Mouse (Mus musculus): ENCODE measurements at regions not wholly inside any gene's neighbourhood (a gene's known extent, or its start where the extent isn't known, plus 50 kb on each side); places are given as distances from the start of the nearest gene placed in this dataset.

GRCm38 (mm10) chr6:117534991-117535390 lies 306.0 kb upstream of the Zfp637 start:
- Histone ChIP-seq H3K27ac (ENCODE audit: low read length) (no peak overlapping the region), H3K9ac (ENCODE audit: low read depth, low read length) (no peak overlapping the region), H3K4me2 (ENCODE audit: low read length) (no peak overlapping the region), H3K9me3 (replicated peaks; ENCODE audit: control insufficient read depth, low read length, poor library complexity, severe bottlenecking) (no peaks in the 10 kb centered on the region), H3K27me3 (ENCODE audit: control insufficient read depth, insufficient read depth, low read depth, low read length) (no peaks in the 10 kb centered on the region), H3K36me3 (ENCODE audit: control insufficient read depth, insufficient read depth, low read length) (no peaks in the 10 kb centered on the region), H3K4me1 (ENCODE audit: control insufficient read depth, insufficient read depth, low read length) (no peaks in the 10 kb centered on the region), H3K4me3 (ENCODE audit: low read depth, low read length) (no peak overlapping the region)
- ATAC-seq = no peak
- 79% methylated on average over 9 of the region's 9 CpGs for WGBS

- H3K9me3 ChIP-seq (replicated peaks; ENCODE audit: control insufficient read depth, low read length, poor library complexity, severe bottlenecking) = no peaks in the 10 kb centered on the region
- no peak for ATAC-seq
- H3K4me1 ChIP-seq (ENCODE audit: control insufficient read depth, insufficient read depth, low read length) = no peaks in the 10 kb centered on the region
- H3K9ac ChIP-seq (ENCODE audit: low read depth, low read length) = no peak overlapping the region
- no peaks in the 10 kb centered on the region for H3K27me3 ChIP-seq (ENCODE audit: control insufficient read depth, insufficient read depth, low read depth, low read length)
- no peaks in the 10 kb centered on the region for H3K36me3 ChIP-seq (ENCODE audit: control insufficient read depth, insufficient read depth, low read length)
- no peak overlapping the region for H3K4me3 ChIP-seq (ENCODE audit: low read depth, low read length)
- H3K27ac ChIP-seq (ENCODE audit: low read length) = no peak overlapping the region
- no peak overlapping the region for H3K4me2 ChIP-seq (ENCODE audit: low read length)
- 92% methylated on average over 4 of the region's 4 CpGs for WGBS
Observed at GRCm38 (mm10) chr6:117536084-117536483, 304.9 kb upstream of the Zfp637 start.

GRCm38 (mm10) chr6:117542431-117542830 lies 298.5 kb upstream of the Zfp637 start:
- Histone ChIP-seq H3K36me3 (ENCODE audit: control insufficient read depth, insufficient read depth, low read length) (no peaks in the 10 kb centered on the region), H3K9me3 (replicated peaks; ENCODE audit: control insufficient read depth, low read length, poor library complexity, severe bottlenecking) (no peaks in the 10 kb centered on the region), H3K9ac (ENCODE audit: low read depth, low read length) (no peak overlapping the region), H3K27me3 (ENCODE audit: control insufficient read depth, insufficient read depth, low read depth, low read length) (no peaks in the 10 kb centered on the region), H3K4me2 (ENCODE audit: low read length) (no peak overlapping the region), H3K4me3 (ENCODE audit: low read depth, low read length) (no peak overlapping the region), H3K4me1 (ENCODE audit: control insufficient read depth, insufficient read depth, low read length) (no peaks in the 10 kb centered on the region), H3K27ac (ENCODE audit: low read length) (no peak overlapping the region)
- no peak for ATAC-seq
- 78% methylated on average over 3 of the region's 3 CpGs for WGBS

- H3K9me3 ChIP-seq (replicated peaks; ENCODE audit: control insufficient read depth, low read length, poor library complexity, severe bottlenecking) = no peaks in the 10 kb centered on the region
- ATAC-seq = no peak
- no peaks in the 10 kb centered on the region for H3K36me3 ChIP-seq (ENCODE audit: control insufficient read depth, insufficient read depth, low read length)
- H3K9ac ChIP-seq (ENCODE audit: low read depth, low read length) = no peak overlapping the region
- WGBS = 87% methylated on average over 11 of the region's 11 CpGs
- no peak overlapping the region for H3K27ac ChIP-seq (ENCODE audit: low read length)
- H3K27me3 ChIP-seq (ENCODE audit: control insufficient read depth, insufficient read depth, low read depth, low read length) = no peaks in the 10 kb centered on the region
- H3K4me2 ChIP-seq (ENCODE audit: low read length) = no peak overlapping the region
- H3K4me1 ChIP-seq (ENCODE audit: control insufficient read depth, insufficient read depth, low read length) = no peaks in the 10 kb centered on the region
- H3K4me3 ChIP-seq (ENCODE audit: low read depth, low read length) = no peak overlapping the region
Observed at GRCm38 (mm10) chr6:117544276-117545196, 296.4 kb upstream of the Zfp637 start.

GRCm38 (mm10) chr6:117550930-117551329 lies 290.1 kb upstream of the Zfp637 start:
- no peaks in the 10 kb centered on the region for H3K27me3 ChIP-seq (ENCODE audit: control insufficient read depth, insufficient read depth, low read depth, low read length)
- H3K9me3 ChIP-seq (replicated peaks; ENCODE audit: control insufficient read depth, low read length, poor library complexity, severe bottlenecking) = no peaks in the 10 kb centered on the region
- H3K4me1 ChIP-seq (ENCODE audit: control insufficient read depth, insufficient read depth, low read length) = no peaks in the 10 kb centered on the region
- no peak overlapping the region for H3K4me3 ChIP-seq (ENCODE audit: low read depth, low read length)
- 92% methylated on average over 7 of the region's 7 CpGs for WGBS
- no peak overlapping the region for H3K27ac ChIP-seq (ENCODE audit: low read length)
- no peak overlapping the region for H3K4me2 ChIP-seq (ENCODE audit: low read length)
- no peaks in the 10 kb centered on the region for H3K36me3 ChIP-seq (ENCODE audit: control insufficient read depth, insufficient read depth, low read length)
- no peak overlapping the region for H3K9ac ChIP-seq (ENCODE audit: low read depth, low read length)
- no peak for ATAC-seq

GRCm38 (mm10) chr6:117552006-117552667 lies 288.8 kb upstream of the Zfp637 start:
- Histone ChIP-seq H3K4me3 (ENCODE audit: low read depth, low read length) (no peak overlapping the region), H3K36me3 (ENCODE audit: control insufficient read depth, insufficient read depth, low read length) (no peaks in the 10 kb centered on the region), H3K9ac (ENCODE audit: low read depth, low read length) (no peak overlapping the region), H3K9me3 (replicated peaks; ENCODE audit: control insufficient read depth, low read length, poor library complexity, severe bottlenecking) (no peaks in the 10 kb centered on the region), H3K4me2 (ENCODE audit: low read length) (no peak overlapping the region), H3K4me1 (ENCODE audit: control insufficient read depth, insufficient read depth, low read length) (no peaks in the 10 kb centered on the region), H3K27me3 (ENCODE audit: control insufficient read depth, insufficient read depth, low read depth, low read length) (no peaks in the 10 kb centered on the region), H3K27ac (ENCODE audit: low read length) (no peak overlapping the region)
- no peak for ATAC-seq
- 17% methylated on average over 6 of the region's 6 CpGs for WGBS

GRCm38 (mm10) chr6:117563159-117563558 lies 277.8 kb upstream of the Zfp637 start:
- no peak for ATAC-seq
- 86% methylated on average over 6 of the region's 6 CpGs for WGBS
- H3K27me3 ChIP-seq (ENCODE audit: control insufficient read depth, insufficient read depth, low read depth, low read length) = no peaks in the 10 kb centered on the region
- no peaks in the 10 kb centered on the region for H3K4me1 ChIP-seq (ENCODE audit: control insufficient read depth, insufficient read depth, low read length)
- H3K4me2 ChIP-seq (ENCODE audit: low read length) = no peak overlapping the region
- H3K27ac ChIP-seq (ENCODE audit: low read length) = no peak overlapping the region
- H3K4me3 ChIP-seq (ENCODE audit: low read depth, low read length) = no peak overlapping the region
- H3K36me3 ChIP-seq (ENCODE audit: control insufficient read depth, insufficient read depth, low read length) = no peaks in the 10 kb centered on the region
- H3K9ac ChIP-seq (ENCODE audit: low read depth, low read length) = no peak overlapping the region
- no peaks in the 10 kb centered on the region for H3K9me3 ChIP-seq (replicated peaks; ENCODE audit: control insufficient read depth, low read length, poor library complexity, severe bottlenecking)

GRCm38 (mm10) chr6:117563704-117564103 lies 277.3 kb upstream of the Zfp637 start:
- H3K4me2 ChIP-seq (ENCODE audit: low read length) = no peak overlapping the region
- no peaks in the 10 kb centered on the region for H3K36me3 ChIP-seq (ENCODE audit: control insufficient read depth, insufficient read depth, low read length)
- H3K27me3 ChIP-seq (ENCODE audit: control insufficient read depth, insufficient read depth, low read depth, low read length) = no peaks in the 10 kb centered on the region
- H3K4me1 ChIP-seq (ENCODE audit: control insufficient read depth, insufficient read depth, low read length) = no peaks in the 10 kb centered on the region
- H3K27ac ChIP-seq (ENCODE audit: low read length) = no peak overlapping the region
- H3K4me3 ChIP-seq (ENCODE audit: low read depth, low read length) = no peak overlapping the region
- ATAC-seq = no peak
- WGBS = 81% methylated on average over 1 of the region's 1 CpGs
- H3K9me3 ChIP-seq (replicated peaks; ENCODE audit: control insufficient read depth, low read length, poor library complexity, severe bottlenecking) = no peaks in the 10 kb centered on the region
- no peak overlapping the region for H3K9ac ChIP-seq (ENCODE audit: low read depth, low read length)

GRCm38 (mm10) chr6:117566786-117567185 lies 274.2 kb upstream of the Zfp637 start:
- WGBS = 85% methylated on average over 6 of the region's 6 CpGs
- H3K9ac ChIP-seq (ENCODE audit: low read depth, low read length) = no peak overlapping the region
- H3K4me3 ChIP-seq (ENCODE audit: low read depth, low read length) = no peak overlapping the region
- H3K36me3 ChIP-seq (ENCODE audit: control insufficient read depth, insufficient read depth, low read length) = no peaks in the 10 kb centered on the region
- no peak for ATAC-seq
- no peaks in the 10 kb centered on the region for H3K9me3 ChIP-seq (replicated peaks; ENCODE audit: control insufficient read depth, low read length, poor library complexity, severe bottlenecking)
- no peaks in the 10 kb centered on the region for H3K4me1 ChIP-seq (ENCODE audit: control insufficient read depth, insufficient read depth, low read length)
- H3K27ac ChIP-seq (ENCODE audit: low read length) = no peak overlapping the region
- H3K27me3 ChIP-seq (ENCODE audit: control insufficient read depth, insufficient read depth, low read depth, low read length) = no peaks in the 10 kb centered on the region
- H3K4me2 ChIP-seq (ENCODE audit: low read length) = no peak overlapping the region
